Mouse (Mus musculus): Measurements from ENCODE around the gene BC030500.

GRCm38 (mm10) chr8:58912196-58912839 lies 763 bp downstream of the BC030500 start, which contains the start of gene Galntl6:
- TF ChIP-seq CTCF (IDR thresholded peaks at IDR 0.05; ENCODE audit: low read depth) (no peak), EP300 (optimal IDR thresholded peaks at IDR 0.05) (no peak)
